Mouse (Mus musculus) megakaryocyte, adult 5-6 weeks (primary cell): ENCODE measurements at regions not wholly inside any gene's neighbourhood (a gene's known extent, or its start where the extent isn't known, plus 50 kb on each side); places are given as distances from the start of the nearest gene placed in this dataset.
"Not testable (repeated sequence)": the region's sequence is repeated elsewhere in the genome, so short reads cannot be mapped to it uniquely, and the experiment has no call there.

Source experiments
- ATAC-seq: 2 replicates; pipeline ENCODE4 v1.8.0; 2016; ENCODE audit warnings: mild to moderate bottlenecking, inconsistent platforms; ENCODE audit not compliant: poor library complexity, severe bottlenecking

DNA sequence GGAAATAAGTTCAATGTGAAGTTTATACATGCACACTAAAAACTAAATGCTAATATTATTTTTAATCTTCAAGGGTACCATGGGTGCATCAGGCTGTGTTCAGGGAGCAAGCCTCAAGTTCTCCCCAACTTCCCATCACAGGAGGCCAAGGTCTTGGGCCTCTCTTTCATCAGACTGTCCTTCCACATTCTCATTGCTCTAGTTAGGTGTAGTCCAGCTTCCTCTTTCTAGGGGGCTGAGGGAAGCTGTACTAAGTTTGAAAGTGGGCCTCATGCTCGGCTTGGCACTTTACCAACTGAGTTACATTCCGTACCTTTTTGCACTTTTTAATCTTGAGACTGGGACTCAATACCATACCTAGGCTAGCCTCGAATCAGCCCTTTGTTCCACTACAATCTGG is 173.3 kb downstream of the Dhx15 start:
- ATAC-seq = peak; percentile 90

- no peak for ATAC-seq
Observed at GRCm38 (mm10) chr5:52015786-52016185, 174.5 kb downstream of the Dhx15 start.

- ATAC-seq = no peak
Observed at GRCm38 (mm10) chr5:52010426-52010825, 179.9 kb downstream of the Dhx15 start.

DNA sequence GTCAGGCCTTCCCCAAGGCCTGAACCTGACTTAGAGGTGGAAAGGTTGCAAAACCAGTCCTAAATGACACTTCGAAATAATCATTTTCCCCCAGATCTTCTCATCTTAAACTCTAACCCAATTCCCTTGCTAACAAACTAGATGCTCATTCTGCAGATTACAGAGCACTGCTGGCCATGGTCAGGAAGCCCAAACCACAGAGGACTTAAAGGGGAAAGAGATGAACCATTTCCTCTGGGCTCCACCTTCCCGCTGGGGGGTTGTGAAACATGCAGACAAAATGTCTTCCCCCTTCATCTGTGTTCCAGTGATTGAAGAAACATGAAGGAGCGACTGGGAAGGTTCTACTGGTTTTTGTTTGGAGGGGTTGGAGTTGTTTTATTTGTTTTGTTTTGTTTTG is 181.4 kb downstream of the Dhx15 start:
- ATAC-seq = peak; percentile 90

GRCm38 (mm10) chr5:52006843-52007242 is 183.5 kb downstream of the Dhx15 start:
- ATAC-seq = no peak

DNA sequence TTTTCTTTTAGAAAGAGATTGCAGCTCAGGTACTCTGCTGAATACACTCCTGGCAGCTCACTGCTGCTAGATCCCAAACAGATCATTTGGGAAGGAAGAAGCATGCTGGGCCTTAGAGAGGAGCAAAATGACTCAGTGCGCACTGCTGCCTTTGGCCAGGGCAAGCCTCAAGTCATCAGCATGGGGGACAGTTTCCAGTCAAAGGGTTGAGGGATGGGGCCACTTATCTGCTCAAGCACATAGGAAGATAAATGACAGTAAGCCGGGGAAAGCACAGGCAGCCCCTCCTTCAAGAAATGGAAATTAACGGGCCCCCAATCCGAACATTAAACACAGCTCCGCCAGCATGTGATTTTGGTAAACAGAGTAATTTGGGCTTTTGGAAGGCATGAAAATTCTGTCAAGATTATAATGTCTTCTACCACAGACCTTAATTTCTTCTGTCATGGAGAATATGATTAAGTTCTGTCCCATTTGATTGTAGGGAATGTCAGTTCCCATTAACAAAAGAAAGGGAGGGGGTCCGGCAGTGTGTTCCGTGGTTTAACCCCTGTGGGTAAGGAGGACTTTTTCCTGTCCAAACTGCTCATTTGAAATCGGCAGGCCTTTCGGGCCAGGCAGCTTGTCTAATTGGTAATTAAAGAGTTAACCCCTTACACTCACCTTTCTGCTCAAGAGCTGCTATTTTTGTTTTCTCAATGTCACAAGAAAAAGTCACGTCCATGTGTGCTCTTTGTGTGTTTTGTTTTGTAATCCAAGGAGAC is 199.3 kb downstream of the Dhx15 start:
- ATAC-seq = no peak

GRCm38 (mm10) chr5:51989396-51989795 is 200.9 kb downstream of the Dhx15 start:
- ATAC-seq = no peak

GRCm38 (mm10) chr5:51988913-51989312 is 201.4 kb downstream of the Dhx15 start:
- ATAC-seq = no peak

DNA sequence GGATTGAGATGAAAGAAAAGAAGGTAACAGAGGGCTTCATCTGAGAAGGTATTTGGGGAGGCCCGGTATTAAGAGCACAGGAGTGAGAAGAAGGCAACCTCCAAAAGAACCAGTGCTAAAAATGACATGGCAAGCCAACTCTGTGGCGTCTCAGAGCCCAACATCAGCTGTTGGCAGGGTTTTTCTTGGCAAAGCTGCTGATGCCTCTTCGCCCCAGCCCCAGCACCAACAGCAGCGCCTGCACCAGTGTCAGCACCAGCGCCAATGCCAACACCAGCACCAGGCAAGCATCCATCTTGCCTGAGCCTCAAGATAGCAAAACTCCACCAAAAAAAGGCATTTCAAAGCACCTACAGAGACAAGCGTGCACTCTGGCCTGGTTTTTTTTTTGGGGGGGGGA is 205.3 kb downstream of the Dhx15 start:
- no peak for ATAC-seq

- ATAC-seq = no peak
Observed at GRCm38 (mm10) chr5:51982780-51983179, 207.5 kb downstream of the Dhx15 start.

GRCm38 (mm10) chr5:51980901-51981300 is 209.4 kb downstream of the Dhx15 start:
- ATAC-seq = no peak

- ATAC-seq = no peak
Observed at GRCm38 (mm10) chr5:51952499-51952898, 237.8 kb downstream of the Dhx15 start.

- ATAC-seq = no peak
Observed at GRCm38 (mm10) chr5:51949996-51950395, 240.3 kb downstream of the Dhx15 start.

DNA sequence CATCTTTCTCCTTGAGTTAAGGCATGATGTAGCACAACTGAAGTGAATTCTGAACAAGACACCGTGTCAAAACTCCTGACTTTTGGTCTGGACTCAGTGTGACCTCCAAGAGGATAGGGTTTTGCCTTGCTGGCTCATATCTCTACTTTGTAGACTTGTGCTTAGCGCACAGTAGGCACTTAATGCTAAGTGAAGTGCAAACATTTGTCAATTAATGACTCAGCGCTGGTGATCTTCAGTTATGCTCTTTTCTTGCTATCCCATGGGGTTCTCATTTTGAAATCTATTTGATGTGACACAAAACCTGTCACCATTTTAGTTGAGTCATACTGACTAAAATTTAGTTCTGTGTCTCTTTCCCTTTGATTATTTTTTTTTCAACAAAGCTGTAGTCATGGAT is 244.3 kb downstream of the Dhx15 start:
- ATAC-seq = no peak

DNA sequence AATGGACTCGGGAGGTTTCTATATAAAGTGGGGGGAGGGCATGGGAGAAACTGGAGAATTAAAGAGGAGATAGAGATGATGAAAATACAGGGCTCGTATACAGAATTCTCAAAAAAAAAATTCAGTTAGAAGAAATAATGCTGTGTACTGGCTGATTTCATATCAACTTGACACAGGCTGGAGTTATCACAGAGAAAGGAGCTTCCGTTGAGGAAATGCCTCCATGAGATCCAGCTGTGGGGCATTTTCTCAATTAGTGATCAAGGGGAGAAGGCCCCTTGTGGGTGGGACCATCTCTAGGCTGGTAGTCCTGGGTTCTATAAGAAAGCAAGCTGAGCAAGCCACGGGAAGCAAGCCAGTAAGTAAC is 248.4 kb downstream of the Dhx15 start:
- not testable (repeated sequence) for ATAC-seq

DNA sequence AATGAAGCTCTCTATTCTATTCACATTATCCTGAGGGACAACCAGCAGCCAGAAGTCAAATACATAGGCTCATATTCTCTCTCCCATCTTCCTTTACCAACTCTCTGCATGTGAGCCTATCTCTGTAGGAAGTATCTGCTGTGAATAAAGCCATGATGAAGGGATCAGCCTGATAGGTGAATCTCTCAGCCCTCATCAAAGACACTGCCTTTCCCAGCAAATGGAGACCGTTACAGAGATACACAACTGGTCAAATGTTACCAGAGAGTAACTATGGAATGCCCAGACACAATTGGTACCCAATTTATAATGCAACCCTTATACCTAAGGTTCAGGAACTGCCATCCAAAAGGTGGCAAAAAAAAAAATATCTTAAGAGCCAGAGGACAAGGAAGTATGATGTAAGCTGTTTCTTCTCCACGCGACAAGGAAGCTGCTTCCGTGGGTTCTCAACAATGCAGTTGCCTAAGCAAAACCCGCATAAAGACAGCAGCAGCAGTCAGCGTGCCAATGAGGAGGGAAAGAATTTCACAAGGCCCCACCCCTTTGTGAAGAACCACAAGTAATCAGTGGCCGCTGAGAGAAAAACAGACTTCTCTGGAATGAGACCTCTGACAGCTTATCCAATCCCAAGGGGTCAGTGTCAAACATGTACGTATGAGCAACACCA is 248.9 kb downstream of the Dhx15 start:
- peak; percentile 77 for ATAC-seq

- ATAC-seq = no peak
Observed at GRCm38 (mm10) chr5:51938845-51939244, 251.5 kb downstream of the Dhx15 start.

DNA sequence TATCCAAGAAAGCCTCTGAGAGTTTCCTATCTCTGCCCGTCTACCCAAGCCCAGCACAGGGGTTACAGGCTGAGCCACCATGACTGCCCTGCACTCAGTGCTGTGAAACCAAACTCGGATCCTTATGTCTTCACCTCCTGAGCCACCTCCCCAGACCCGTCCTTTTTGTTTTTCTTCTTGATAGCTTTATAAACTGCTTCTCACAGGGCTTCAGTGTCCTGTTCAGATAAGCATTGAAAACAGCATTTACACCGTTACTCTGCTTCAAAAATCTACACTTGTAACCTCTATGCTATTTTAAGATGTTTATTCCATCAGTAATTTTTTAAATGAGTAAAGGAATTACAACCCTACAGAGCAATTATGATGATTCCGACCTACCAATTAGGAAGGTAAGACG is 253.0 kb downstream of the Dhx15 start:
- no peak for ATAC-seq

DNA sequence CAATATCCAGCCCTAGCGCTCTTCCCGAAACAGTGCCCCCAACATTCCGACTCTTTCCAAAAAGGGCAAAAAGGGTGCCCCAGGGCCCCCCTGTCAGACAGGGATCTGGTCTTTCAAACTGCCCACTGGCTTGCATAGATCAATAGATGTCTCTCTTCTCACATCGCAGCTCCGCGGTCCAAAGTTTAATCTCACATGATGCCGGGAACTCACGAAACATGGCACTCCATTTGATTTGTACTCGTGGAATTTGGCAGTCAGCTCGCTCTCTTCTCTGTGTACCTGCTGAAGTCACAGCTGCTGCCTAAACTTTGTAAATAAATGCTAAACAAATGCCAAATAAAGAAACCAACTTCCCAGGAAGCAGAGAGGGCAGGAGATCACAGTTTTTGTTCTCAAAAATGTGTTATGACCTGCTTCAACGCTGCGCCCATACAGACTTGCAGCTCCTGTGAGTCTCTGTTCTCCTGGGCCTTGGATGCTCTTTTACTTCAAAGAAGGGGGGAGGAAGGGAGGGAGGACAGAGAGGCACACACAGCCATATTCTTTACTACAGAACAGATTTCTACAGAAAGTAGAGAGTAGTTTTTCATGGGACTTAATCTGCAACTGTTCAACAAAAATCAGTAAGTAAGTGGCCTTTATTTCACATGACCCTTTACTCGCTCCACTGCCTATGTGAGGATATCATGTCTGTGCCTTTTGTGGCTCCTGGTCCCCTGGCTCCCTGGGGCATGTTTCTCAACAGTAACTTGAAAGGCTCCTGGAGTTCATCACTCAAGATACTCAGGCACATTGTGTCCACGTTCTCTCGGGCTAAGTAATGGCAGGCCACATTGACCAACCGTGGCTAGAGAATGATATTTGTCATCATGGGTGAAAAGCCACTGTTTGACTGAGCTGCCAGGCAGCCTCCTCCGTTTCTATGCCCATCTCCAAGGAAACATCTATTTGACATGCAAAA is 254.6 kb downstream of the Dhx15 start:
- no peak for ATAC-seq

- no peak for ATAC-seq
Observed at GRCm38 (mm10) chr5:51934910-51935309, 255.4 kb downstream of the Dhx15 start.

DNA sequence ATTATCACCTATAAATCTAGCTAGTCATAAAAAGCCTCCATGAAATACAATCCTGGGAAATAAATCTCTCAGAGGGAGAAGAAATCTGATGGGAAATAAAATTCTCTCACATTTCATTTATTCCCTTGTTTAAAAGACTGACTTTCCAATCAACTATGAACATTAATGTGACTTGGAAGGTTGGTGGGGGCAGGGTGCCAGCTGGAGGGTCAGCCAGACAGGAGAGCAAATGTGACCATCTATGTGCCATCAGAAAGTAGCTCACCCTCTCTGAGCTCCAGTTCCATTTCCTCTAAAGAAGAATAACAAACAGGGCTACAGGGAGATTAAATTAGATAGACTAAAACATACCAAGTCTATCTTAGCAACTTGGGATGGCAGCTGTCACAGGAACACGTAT is 257.0 kb downstream of the Dhx15 start:
- ATAC-seq = no peak
